Mouse (Mus musculus): Measurements from ENCODE around the gene Atp1b1. TPM values are rescaled to one million over a fixed set of nuclear protein-coding genes. Genes with fewer than 3 reads are reported as not detected.
A peak's percentile ranks its signal among the peaks of the same experiment; 100 is the strongest.

Gene Atp1b1
- polyA plus RNA-seq, 1 experiment from 2014 or later: 52.5 TPM

DNA sequence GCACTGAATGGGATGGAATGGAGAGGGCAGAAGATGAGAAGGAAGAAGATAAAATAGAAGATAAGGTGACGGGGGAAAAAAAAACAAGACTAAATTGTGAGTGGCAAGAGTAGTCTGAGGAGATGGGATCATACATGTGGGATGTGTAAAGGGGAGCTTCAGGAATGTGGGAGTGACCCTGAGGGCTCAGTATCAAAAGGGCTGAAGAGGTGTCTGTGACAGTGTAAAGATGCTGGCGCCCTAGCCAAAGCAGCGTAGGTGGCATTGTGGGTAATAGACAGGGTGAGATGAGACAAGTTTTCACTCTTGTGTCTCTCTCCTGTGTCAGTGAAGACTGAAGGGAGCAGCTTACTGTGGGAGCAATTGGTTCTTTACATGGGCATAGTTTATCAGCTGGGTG, 58.6 kb downstream of the Atp1b1 start:
- Histone ChIP-seq H3K27me3 (replicated peaks; ENCODE audit: control insufficient read depth, insufficient read depth, low read length) (no peaks in the 10 kb centered on the region), H3K9ac (ENCODE audit: low read length) (no peak overlapping the region), H3K36me3 (ENCODE audit: control insufficient read depth, insufficient read depth, low read length) (peaks cover 11% of the 10 kb centered on the region; the same call in 1 of the 2 replicates), H3K4me3 (ENCODE audit: low read depth, low read length) (no peak overlapping the region), H3K27ac (ENCODE audit: low read depth, low read length) (no peak overlapping the region), H3K4me2 (ENCODE audit: low read length) (no peak overlapping the region), H3K4me1 (ENCODE audit: control insufficient read depth, insufficient read depth, low read length) (peaks cover 2% of the 10 kb centered on the region; the same call in 1 of the 2 replicates), H3K9me3 (replicated peaks; ENCODE audit: control insufficient read depth, low read length) (no peaks in the 10 kb centered on the region)
- no peak for DNase-seq (ENCODE audit: low spot score)
- WGBS: 95% methylated on average over 3 of the region's 3 CpGs
- no peak for ATAC-seq

DNA sequence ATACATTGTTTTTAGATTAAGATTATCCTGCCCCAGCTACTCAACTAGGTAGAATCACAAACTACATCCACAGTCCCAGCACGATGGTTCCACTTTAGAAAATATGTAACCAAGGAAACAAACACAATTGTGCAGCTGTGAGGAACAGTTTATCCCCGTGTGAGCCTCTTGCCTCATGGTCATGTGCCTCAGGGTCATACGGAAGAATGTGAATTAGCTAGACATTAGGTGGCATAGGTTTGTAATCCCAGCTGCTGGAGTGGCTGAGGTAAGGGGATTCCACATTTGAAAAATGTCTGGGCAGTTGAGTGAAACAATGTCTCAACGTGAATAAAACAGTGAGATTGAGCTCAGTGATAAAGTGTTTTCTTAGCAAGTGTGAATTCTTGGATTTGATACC, 60.5 kb downstream of the Atp1b1 start:
- Histone ChIP-seq H3K4me2 (ENCODE audit: low read length) (no peak overlapping the region), H3K9ac (ENCODE audit: low read length) (no peak overlapping the region), H3K4me3 (ENCODE audit: low read depth, low read length) (no peak overlapping the region), H3K4me1 (ENCODE audit: control insufficient read depth, insufficient read depth, low read length) (peaks cover 2% of the 10 kb centered on the region; the same call in 1 of the 2 replicates), H3K9me3 (replicated peaks; ENCODE audit: control insufficient read depth, low read length) (no peaks in the 10 kb centered on the region), H3K27me3 (replicated peaks; ENCODE audit: control insufficient read depth, insufficient read depth, low read length) (no peaks in the 10 kb centered on the region), H3K36me3 (ENCODE audit: control insufficient read depth, insufficient read depth, low read length) (no peaks in the 10 kb centered on the region), H3K27ac (ENCODE audit: low read depth, low read length) (no peak overlapping the region)
- DNase-seq (ENCODE audit: low spot score) (no peak), ATAC-seq (no peak)
- WGBS: 52% methylated on average over 4 of the region's 4 CpGs

DNA sequence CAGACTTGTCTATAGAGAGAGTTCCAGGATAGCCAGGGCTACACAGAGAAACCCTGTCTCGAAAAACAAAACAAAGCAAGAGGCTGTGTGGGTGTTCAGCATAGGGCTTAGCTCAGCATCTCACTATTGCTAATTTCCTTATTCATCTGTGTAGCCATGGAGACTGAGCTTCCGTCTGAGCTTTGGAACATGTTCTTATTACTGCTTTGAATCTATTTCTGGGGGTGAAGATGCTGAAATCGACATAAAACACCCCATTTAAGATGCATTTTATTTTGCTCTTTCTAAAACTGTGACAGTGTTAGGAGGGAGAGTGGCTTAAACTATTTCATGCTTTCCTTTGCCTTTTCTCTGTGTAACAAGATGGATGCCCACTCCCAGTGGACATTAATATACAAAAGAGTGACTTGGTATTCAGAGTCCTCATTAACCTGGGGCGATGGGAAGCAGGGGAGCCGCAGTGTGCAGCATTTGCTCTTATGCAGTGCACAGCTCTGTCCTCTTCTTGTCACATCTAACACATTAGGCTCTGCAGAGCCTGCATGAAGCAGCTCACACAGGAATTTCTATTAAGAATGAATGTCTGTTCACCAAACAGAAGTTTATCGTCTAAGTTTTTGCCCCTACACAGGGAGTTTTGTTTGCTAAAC, 62.9 kb downstream of the Atp1b1 start:
- Histone ChIP-seq H3K36me3 (ENCODE audit: control insufficient read depth, insufficient read depth, low read length) (no peaks in the 10 kb centered on the region), H3K9me3 (replicated peaks; ENCODE audit: control insufficient read depth, low read length) (no peaks in the 10 kb centered on the region), H3K27me3 (replicated peaks; ENCODE audit: control insufficient read depth, insufficient read depth, low read length) (no peaks in the 10 kb centered on the region), H3K4me3 (ENCODE audit: low read depth, low read length) (no peak overlapping the region), H3K9ac (ENCODE audit: low read length) (no peak overlapping the region), H3K4me2 (ENCODE audit: low read length) (no peak overlapping the region), H3K27ac (ENCODE audit: low read depth, low read length) (peak overlapping the region; percentile 39; the same call in 1 of the 2 replicates), H3K4me1 (ENCODE audit: control insufficient read depth, insufficient read depth, low read length) (peaks cover 2% of the 10 kb centered on the region)
- 25% methylated on average over 6 of the region's 6 CpGs for WGBS
- ATAC-seq (peak; percentile 73; the same call in 1 of the 2 replicates), DNase-seq (ENCODE audit: low spot score) (peak; percentile 51)

DNA sequence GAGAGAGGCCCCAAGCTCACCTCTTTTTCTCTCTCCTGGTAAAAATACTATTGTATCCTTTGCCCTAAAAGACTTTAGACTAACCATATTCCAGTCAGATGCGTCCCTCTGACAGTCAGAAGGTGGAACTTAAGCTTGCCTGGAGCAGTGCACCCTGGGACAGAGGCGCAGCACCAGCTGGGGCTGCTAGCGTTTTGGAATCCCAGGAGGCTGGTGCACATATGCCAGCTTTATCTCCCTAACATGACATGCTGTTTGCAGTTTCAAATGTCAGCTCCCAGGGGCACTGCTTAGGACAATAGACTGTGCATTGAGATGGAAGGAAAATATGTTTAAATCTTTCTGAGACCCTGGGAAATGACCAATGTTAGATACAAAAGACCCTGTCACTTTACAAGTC, 66.0 kb downstream of the Atp1b1 start:
- 48% methylated on average over 3 of the region's 3 CpGs for WGBS
- peaks cover 2% of the 10 kb centered on the region for H3K4me1 ChIP-seq (ENCODE audit: control insufficient read depth, insufficient read depth, low read length)
- H3K27ac ChIP-seq (ENCODE audit: low read depth, low read length): no peak overlapping the region
- ATAC-seq: peak; percentile 62; the same call in 1 of the 2 replicates
- H3K27me3 ChIP-seq (replicated peaks; ENCODE audit: control insufficient read depth, insufficient read depth, low read length): no peaks in the 10 kb centered on the region
- peak; percentile 34 for DNase-seq (ENCODE audit: low spot score)
- H3K36me3 ChIP-seq (ENCODE audit: control insufficient read depth, insufficient read depth, low read length): peaks cover 4% of the 10 kb centered on the region
- no peak overlapping the region for H3K4me2 ChIP-seq (ENCODE audit: low read length)
- no peak overlapping the region for H3K4me3 ChIP-seq (ENCODE audit: low read depth, low read length)
- no peaks in the 10 kb centered on the region for H3K9me3 ChIP-seq (replicated peaks; ENCODE audit: control insufficient read depth, low read length)
- no peak overlapping the region for H3K9ac ChIP-seq (ENCODE audit: low read length)

DNA sequence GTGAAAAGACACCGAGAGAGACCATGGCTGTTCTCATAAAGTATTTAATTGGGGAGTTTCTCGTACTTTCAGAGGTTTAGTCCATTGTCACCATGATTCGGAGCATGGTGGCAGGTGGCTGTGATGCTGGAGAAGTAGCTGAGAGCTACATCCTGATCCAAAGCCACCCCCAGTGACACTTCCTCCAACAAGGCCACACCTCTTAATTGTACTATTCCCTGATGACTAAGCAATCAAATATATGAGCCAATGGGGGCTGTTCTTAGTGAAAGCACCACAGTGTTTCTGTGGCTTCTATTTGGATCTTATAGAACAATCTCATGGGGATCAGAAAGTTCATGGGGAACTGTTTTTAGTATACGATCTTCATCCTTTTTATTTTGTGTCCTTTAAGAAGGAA, 68.4 kb downstream of the Atp1b1 start:
- no peak for DNase-seq (ENCODE audit: low spot score)
- peaks cover 4% of the 10 kb centered on the region for H3K36me3 ChIP-seq (ENCODE audit: control insufficient read depth, insufficient read depth, low read length)
- H3K9ac ChIP-seq (ENCODE audit: low read length): no peak overlapping the region
- no peak overlapping the region for H3K4me2 ChIP-seq (ENCODE audit: low read length)
- peaks cover under 1% of the 10 kb centered on the region for H3K4me1 ChIP-seq (ENCODE audit: control insufficient read depth, insufficient read depth, low read length)
- no peaks in the 10 kb centered on the region for H3K27me3 ChIP-seq (replicated peaks; ENCODE audit: control insufficient read depth, insufficient read depth, low read length)
- 90% methylated on average over 4 of the region's 4 CpGs for WGBS
- no peak for ATAC-seq
- no peaks in the 10 kb centered on the region for H3K9me3 ChIP-seq (replicated peaks; ENCODE audit: control insufficient read depth, low read length)
- H3K27ac ChIP-seq (ENCODE audit: low read depth, low read length): no peak overlapping the region
- no peak overlapping the region for H3K4me3 ChIP-seq (ENCODE audit: low read depth, low read length)

Other genes with a start within 250 kb of the Atp1b1 start
- gene Slc19a2, start 209.3 kb downstream of the Atp1b1 start, polyA plus RNA-seq (2014; fragmentation: Nextera tagmentation; extraction: Ambion mirVana): 6.7 and 7.2 TPM in 2 replicates
- gene Ccdc181, start 182.8 kb downstream of the Atp1b1 start, polyA plus RNA-seq (2014; fragmentation: Nextera tagmentation; extraction: Ambion mirVana): 20.8 and 23.9 TPM in 2 replicates
- gene Nme7, start 154.2 kb downstream of the Atp1b1 start, polyA plus RNA-seq (2014; fragmentation: Nextera tagmentation; extraction: Ambion mirVana): 43.1 and 45.6 TPM in 2 replicates
- 27.5 and 28.5 TPM in 2 replicates for gene Blzf1, start 150.9 kb downstream of the Atp1b1 start, polyA plus RNA-seq (2014; fragmentation: Nextera tagmentation; extraction: Ambion mirVana)